Mouse (Mus musculus) c-Kit-positive CD71-positive TER-119-positive erythroid progenitor cells, embryonic 14.5 days (primary cell): ENCODE data around the gene Pcbd1.

Experiments used
- DNase-seq: peaks from one replicate; pipeline ENCODE4 v3.0.0-alpha.2; 2013; ENCODE audit warnings: low spot score

Gene Pcbd1

DNA sequence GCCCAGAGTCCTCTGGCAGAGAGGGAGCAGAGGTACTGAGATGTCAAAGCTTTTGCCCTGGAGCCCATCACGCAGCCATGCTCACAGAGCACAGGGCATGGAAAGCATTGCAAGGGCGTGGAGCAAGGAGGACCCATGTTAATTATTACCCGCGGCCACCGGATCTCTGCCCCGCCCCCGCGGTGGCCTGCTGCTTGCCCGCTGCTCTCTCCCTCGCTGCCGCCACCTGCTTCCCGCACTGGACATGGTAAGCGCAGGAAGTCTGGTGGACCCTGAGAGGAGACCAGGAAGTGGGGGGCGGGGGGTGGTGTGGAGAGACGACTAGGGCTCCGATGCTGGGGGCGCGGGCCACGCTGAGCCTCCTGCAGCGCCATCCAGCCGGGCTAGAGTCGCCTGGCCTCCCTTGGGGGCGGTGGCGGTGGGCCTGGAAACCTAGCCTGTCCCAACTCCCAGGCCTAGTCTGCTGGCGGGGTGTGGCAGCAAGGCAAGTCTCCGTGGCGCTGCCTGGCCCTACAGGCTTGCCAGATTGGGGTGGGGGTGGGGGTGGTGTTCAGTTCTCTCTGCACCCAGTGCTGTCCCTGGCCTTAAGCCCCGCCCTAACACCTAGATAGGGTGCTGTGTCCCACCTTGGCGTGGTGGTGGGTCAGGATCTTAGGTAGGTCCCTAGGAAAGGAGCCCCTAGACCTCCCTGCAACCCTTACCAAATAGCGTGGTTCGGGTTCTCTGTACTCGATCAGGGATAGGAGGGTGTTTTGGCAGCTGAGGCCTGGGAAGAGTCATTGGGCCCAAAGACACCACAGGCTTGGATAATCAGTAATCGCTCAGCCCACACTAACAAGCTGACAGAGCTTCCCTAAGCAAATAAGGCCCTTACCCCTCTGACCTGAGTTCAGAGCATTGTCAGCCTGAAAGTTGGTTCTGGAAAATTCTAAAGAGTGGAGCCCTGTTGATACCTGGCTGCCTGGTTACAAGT lies at the start of gene Pcbd1:
Gene Pcbd1, plus strand, starts transcription at position 162 of the 973 bp plus-strand sequence.
- DNase-seq = no peak

GRCm38 (mm10) chr10:61039657-61040056 lies 49.5 kb upstream of the Pcbd1 start:
- DNase-seq = no peak

- DNase-seq = no peak
Observed at GRCm38 (mm10) chr10:61045081-61045480, 44.0 kb upstream of the Pcbd1 start.

DNA sequence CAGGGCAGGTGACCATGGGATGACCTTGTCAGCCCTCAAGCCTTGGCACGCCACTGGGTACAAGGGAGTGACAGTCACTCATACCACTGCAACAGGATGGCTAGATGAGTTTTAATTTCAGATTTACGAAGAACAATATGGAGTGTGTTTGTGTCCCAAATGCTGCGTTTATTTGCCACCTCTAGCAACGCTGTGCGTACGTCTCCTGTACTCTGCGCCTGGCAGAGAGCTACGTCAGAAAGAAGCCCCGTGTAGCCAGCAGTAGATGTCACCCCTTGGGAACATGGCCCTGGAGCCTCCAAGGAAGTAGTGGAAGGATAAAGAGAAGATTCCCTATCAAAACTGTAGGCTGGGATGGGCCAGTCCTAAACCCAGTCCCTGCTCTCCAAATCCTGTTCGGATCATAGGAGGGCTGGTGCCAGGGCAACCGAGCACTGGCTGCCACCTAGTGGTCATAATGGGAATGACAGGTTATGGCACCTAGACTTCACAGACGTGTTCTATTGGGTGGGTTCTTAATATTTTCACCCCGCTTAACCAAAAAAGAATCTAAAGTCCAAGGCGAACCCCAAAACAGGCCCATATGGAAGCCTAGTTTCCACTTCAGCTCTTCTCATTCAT lies 37.0 kb upstream of the Pcbd1 start:
- peak; percentile 52 for DNase-seq

GRCm38 (mm10) chr10:61056661-61057060 lies 32.5 kb upstream of the Pcbd1 start:
- DNase-seq = no peak

GRCm38 (mm10) chr10:61059101-61059500 lies 30.0 kb upstream of the Pcbd1 start:
- no peak for DNase-seq

DNA sequence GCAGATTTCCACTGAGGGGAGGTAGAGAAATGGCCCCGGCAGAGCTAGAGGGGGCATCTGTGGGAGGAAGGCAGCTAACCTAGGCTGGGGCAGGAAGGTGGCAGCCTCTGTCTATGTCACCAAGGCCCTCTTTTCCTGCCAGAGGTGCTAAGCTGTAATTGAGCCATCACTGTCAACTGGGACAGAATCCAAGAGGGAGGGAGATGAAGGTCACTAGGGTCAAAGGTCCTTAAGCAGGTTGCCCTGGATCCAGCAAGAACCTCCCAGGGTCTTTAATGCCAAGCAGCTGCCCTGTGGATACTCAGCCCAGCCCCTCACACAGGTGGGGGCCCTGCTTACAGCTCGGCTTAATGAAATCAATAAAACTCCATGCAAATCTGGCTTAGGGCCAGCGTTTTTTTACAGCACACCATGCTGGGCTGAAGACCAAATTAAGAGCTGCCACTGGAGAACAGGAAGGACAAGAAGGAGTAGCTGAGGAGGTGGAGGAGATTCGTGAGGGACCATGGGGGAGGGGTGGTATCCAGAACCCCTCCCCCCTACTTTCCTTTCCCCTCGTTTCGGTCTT lies 29.5 kb upstream of the Pcbd1 start:
- DNase-seq = no peak

DNA sequence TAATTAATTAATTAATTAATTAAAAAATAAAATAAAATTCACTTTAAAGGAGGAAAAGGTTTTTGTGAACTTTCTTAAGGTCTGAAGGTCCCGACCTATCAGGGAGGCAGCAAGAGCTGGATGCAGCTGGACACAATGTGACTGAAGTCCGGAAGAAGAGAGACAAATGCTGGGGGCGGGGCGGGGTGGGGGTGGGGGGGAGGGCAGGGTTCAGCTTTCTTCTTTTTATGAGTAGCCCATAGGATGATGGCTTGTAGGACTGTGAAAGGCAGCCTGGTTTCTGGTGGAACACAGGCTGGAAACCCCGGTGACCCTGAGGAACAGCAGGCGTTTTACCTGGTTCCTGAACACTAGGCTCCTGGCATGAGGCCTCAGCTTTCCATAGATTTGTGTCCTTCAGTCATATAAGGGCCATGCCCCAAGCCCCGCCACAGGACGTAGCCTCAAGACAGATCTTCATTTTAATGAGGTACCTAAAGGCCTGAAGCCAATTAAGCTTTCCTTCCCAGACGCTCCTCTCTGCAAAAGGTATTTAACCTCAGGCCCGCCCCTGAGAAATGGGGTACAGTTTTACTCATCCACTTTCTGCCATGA lies 25.8 kb upstream of the Pcbd1 start:
- no peak for DNase-seq

GRCm38 (mm10) chr10:61064635-61065034 lies 24.5 kb upstream of the Pcbd1 start:
- DNase-seq = no peak

DNA sequence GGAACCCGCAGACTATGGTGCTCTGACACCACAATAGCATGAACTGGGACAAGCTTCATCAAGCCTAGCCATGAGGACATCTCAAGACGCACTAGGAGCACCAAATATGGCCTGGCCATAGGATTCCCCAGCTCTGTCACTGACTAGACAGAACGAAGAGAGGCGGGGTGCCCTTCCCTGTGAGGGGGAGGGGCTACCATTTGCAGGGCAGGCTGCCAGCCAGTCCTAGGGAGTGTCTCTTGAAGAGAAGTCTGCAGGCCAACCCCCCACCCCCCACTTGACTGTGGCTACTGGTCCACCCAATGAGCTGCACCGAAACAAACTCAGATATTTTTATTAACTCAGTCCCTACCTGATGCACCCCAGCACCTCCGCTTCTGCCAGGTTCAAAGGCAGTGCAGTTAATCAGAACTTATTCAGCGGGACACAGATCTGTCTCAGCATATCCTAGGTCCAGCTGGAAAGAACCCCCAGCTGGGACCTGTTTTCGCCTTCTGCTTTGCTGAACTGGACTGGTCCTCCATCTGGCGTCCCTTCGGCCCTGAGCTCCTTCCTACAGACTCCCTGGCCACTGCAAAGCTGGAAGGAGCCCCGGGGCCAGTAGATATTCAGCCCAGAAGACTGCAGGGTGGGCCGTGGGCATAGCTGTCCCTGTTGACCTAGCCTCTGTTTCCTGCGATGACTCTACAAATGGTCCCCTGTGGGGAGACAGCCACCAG lies 23.7 kb upstream of the Pcbd1 start:
- DNase-seq = no peak

GRCm38 (mm10) chr10:61068436-61069192 lies 20.5 kb upstream of the Pcbd1 start:
- peak; percentile 56 for DNase-seq

- DNase-seq = no peak
Observed at GRCm38 (mm10) chr10:61069248-61069647, 19.9 kb upstream of the Pcbd1 start.

DNA sequence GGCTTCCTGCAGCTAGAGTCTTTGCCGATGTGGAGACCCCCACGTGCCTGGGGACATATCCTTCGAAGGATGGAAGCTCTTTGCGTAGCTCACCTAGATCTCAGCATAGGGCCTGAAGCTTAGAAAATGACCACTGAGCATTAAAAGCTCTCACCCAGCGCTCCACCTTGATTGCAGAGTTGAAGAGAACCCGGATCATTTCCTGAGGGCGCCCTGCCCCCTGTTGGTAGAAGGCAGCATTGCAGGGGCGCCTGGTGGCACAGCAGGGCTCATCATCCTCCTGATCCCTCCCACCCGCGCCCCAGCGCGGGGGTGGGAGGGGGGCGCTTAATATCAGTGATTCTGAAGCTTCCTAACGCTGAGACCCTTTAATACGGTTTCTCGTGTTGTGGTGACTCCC lies 16.8 kb upstream of the Pcbd1 start:
- DNase-seq = peak; percentile 38

DNA sequence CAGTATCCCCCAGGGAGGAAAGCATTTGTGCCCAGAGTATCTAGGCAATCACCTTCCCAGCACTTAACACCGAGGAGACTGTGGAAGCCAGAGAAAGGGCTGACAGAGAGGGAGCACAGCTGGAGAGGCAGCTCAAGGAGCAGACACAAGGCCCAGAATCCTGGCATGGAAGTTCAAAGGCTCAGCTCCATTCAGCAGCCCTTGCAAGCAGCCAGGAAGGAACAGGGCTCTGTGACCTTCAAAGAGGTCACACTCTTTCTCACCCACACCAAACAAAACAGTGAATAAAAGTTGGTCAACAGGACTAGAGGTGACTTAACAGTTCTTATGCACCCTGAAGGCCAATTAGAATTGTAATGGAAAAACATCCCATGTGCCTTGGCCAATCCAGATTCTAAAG lies 14.5 kb upstream of the Pcbd1 start:
- DNase-seq = no peak

DNA sequence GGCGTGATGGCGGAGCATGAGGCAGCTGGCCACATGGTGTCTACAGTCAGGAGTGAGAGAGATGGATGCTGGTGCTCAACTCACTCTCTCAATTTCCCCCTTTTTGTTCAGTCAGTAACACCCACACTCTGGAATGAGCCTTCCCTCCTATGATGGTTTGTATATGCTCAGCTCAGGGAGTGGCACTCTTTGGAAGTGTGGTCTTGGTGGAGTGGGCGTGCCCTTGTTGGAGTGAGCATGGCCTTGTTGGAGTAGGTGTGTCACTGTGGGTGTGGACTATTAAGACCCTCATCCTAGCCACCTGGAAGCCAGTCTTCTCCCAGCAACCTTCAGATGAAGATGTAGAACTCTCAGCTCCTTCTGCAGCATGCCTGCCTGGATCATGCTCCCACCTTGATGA lies 13.5 kb upstream of the Pcbd1 start:
- DNase-seq = no peak

- DNase-seq = peak; percentile 62
Observed at GRCm38 (mm10) chr10:61080227-61080930, 8.8 kb upstream of the Pcbd1 start.

DNA sequence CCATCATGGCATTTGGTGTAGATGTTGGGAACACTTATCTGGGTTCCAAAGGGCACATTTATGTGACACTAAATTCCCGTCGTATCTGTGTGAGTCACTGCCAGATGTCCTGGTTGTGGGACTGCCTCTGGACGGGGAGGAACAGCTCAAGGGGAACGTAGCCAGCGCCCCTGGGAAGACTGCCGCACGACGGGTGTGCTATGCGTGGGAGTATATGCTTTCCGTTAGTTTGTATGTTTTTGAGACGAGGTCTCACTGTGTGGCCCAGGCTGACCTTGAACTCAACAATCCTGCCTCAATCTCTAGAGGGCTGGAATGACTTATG lies 8.2 kb upstream of the Pcbd1 start:
- no peak for DNase-seq

DNA sequence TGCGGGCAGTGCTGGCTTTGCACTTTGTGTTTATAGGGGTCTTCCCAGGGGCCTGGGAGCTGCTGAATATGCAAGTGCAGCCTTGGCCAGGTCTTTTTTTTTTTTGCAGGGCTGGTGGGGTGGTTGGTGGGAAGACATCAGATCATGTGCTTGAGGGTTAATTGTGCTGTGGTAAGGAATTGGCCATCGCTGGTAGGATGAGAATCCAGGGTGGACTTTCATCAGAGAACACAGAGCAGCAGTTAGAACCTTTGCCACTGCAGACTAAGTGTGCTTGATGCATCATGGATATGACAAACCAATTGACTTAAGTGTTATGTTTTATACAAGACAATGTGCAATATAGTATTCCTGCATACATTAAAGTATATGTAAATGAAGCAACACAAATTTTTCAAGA lies 3.8 kb upstream of the Pcbd1 start:
- no peak for DNase-seq

- no peak for DNase-seq
Observed at GRCm38 (mm10) chr10:61086502-61086901, 2.6 kb upstream of the Pcbd1 start.

GRCm38 (mm10) chr10:61088468-61088867 lies 663 bp upstream of the Pcbd1 start:
- no peak for DNase-seq

GRCm38 (mm10) chr10:61091866-61092265 lies 2.7 kb downstream of the Pcbd1 start:
- DNase-seq = no peak
